Mouse (Mus musculus) bone marrow, adult 2 months (tissue): Measurements from ENCODE around the gene Ppil1. TPM values are rescaled to one million over a fixed set of nuclear protein-coding genes. Genes with fewer than 3 reads are reported as not detected.

Experiments used
- H3K27ac ChIP-seq: fragments of 200-500 bp; 2 replicates; pipeline ENCODE4 v1.5.1; 2012; ENCODE audit warnings: low read depth, mild to moderate bottlenecking, control low read depth, inconsistent platforms, low read length; ENCODE audit not compliant: control insufficient read depth, poor library complexity, insufficient read depth
- H3K4me1 ChIP-seq: fragments of 200-500 bp; 2 replicates; pipeline ENCODE4 v1.6.1; 2011; ENCODE audit warnings: low read length; ENCODE audit not compliant: control insufficient read depth, insufficient read depth
- H3K4me3 ChIP-seq: fragments of 200-500 bp; replicated peaks from 2 replicates; pipeline ENCODE3; 2011; ENCODE audit warnings: mild to moderate bottlenecking, low read depth, low read length, control low read depth; ENCODE audit not compliant: control insufficient read depth
- CTCF ChIP-seq: fragments of 200-500 bp; IDR thresholded peaks from 2 replicates; pipeline ENCODE4 v1.5.1; 2011; ENCODE audit warnings: low read length, control low read depth; ENCODE audit not compliant: control insufficient read depth, insufficient read depth
- POLR2A ChIP-seq: fragments of 200-500 bp; IDR thresholded peaks from 2 replicates; pipeline ENCODE4 v1.6.1; 2011; ENCODE audit warnings: low read depth, mild to moderate bottlenecking, control low read depth, low read length, borderline replicate concordance; ENCODE audit not compliant: control insufficient read depth
- WGBS: fragments of 180-500 bp; shearing (Covaris S2); methylation state at CpG from one replicate; pipeline ENCODE4 v1.1.7; 2018; 5-methylcytosine and 5-hydroxymethylcytosine counted together
- polyA plus RNA-seq: library from polyadenylated mRNA; stranded (reverse); fragments of >200 nt; gene quantifications from 2 replicates; pipeline ENCODE4 v1.2.4, GENCODE M21; 2011; ENCODE audit warnings: low replicate concordance; ENCODE audit not compliant: missing spikeins, insufficient read depth, insufficient read length

Ppil1 gene
- polyA plus RNA-seq, 1 experiment, result 51.6 TPM

DNA sequence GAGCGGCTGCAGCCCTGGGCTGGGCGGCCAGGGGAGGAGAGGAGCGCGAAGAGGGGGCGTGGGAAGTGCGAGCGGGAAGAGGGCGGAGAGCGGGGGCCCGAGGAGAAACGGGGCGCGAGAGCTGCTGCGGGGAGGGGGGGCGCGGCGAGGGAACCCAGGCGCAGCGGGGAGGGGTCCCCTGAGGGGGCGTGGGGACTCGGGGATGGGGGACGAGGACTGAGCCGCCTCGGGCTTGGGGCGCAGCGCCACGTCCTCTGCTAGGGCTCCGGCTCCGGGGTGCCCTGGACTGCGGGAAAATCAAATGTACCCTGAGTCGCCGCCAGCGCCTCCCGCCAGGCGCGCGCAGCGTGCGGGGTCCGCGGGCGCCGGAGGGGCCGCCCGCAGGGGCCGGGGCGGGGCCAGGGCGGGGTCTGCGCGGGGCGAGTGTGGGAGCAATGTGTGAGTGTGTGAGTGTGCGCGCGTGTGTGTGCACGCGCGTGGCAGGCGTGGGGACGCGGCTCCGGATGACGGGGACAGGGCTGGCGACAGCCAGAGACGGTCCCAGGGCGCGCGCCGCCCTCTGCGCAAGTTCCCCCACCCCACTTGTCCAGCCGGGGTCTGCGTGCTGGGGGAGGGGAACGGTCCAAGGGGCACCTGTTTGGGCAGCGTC is 26.1 kb downstream of the Ppil1 start, which contains the start of gene Cpne5:
TSS of gene Cpne5 (minus strand) at position 396 of the 649 bp plus-strand sequence.
- Histone ChIP-seq H3K27ac (no peak within 1 kb of the TSS), H3K4me3 (no peak within 1 kb of the TSS), H3K4me1 (no peaks in the 10 kb centered on the region)
- no peak for TF ChIP-seq CTCF
- no peak for TF ChIP-seq POLR2A
- under 1% methylated on average over 70 of the region's 73 CpGs for WGBS

DNA sequence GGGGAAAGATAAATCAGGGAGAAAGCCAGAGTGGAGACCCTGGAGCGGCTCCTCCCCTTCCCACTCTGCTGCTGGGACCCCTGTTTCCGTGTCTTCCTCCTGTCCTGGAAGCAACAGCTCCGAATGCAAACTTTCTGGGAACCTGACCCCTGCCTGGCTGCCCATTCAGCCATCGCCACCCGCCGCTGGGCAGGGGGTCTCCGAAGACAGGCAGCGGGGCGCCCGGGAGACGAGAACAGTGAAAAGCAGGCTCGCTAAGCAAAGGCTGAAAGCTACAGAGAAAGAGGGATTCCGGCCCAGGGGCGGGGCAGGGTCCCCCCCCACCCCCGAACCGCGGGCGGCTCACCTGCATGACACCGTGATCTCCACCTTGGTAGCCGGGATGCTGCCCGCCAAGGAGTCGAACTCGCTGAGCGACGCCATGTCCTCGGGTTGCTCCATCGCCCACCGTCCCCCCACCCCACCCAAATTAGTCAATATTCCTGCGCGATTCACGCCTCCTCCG is 26.7 kb downstream of the Ppil1 start:
- WGBS, result 1% methylated on average over 32 of the region's 32 CpGs
- no peak overlapping the region for H3K27ac ChIP-seq
- TF ChIP-seq CTCF, result no peak
- TF ChIP-seq POLR2A, result no peak
- no peak overlapping the region for H3K4me3 ChIP-seq
- H3K4me1 ChIP-seq, result no peaks in the 10 kb centered on the region

DNA sequence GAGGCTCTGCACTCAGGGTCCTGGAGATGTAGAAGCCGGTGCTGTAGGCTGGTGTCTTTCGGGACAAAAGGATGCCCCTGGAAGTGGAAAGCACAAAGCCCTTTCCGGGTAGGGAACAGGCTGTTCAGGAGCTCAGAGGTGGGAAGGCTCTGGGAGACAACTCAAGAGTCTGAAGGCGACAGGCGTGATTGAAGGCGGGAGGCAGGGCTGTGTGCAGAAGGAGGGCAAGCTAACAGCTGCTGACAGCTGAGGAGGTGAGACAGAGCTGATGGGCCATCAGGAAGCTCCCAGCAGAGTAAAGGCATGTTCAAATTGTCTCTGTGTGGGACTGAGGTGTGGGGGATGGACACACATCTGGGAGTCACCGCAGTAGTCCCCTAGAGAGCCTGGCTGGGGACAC is 27.9 kb downstream of the Ppil1 start:
- H3K27ac ChIP-seq, result no peak overlapping the region
- 81% methylated on average over 7 of the region's 7 CpGs for WGBS
- no peaks in the 10 kb centered on the region for H3K4me1 ChIP-seq
- TF ChIP-seq POLR2A (no peak), CTCF (no peak)
- no peak overlapping the region for H3K4me3 ChIP-seq

DNA sequence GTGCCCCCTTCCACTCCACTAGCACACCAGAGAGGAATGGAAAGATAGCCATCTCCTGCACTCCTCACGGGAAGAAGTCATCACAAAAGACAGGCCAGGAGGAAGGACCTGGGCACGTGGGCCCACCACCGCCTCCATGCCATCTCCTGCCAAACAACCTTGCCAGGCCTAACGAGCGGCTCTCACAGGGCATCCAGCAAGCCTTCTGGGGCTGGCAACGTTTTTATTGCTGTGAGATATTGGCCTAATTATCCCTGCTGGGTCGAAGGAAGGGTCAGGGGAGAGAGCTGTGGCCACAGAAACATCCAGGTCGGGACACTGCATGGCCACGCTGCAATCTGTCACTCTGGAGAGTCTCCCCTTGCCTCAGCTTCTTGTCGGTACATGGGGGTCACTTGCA is 32.9 kb downstream of the Ppil1 start:
- WGBS, result 74% methylated on average over 10 of the region's 10 CpGs
- no peak overlapping the region for H3K27ac ChIP-seq
- TF ChIP-seq CTCF (no peak), POLR2A (no peak)
- no peak overlapping the region for H3K4me3 ChIP-seq
- no peaks in the 10 kb centered on the region for H3K4me1 ChIP-seq

DNA sequence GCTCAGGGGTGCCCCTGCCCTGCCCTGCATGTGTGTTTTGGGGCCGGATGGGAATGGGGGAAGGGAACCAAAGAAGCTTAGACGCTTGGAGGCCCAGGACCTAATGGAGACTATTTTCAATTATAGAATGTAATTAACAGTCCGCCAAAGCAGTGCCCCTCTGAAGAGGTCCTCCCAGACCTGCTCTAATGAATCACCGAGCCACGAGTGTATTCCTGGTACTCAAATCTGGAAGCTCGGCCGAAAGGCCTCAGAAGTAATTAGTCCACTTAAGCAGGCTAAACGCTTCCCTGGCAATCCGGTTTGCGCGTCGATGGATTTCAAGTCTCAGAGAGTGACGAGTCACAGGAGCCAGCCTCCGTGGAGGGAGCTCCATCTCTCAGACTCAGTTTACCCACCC is 43.4 kb downstream of the Ppil1 start:
- peaks cover 2% of the 10 kb centered on the region for H3K4me1 ChIP-seq
- TF ChIP-seq CTCF (no peak), POLR2A (no peak)
- H3K27ac ChIP-seq, result no peak overlapping the region
- WGBS, result 88% methylated on average over 14 of the region's 14 CpGs
- H3K4me3 ChIP-seq, result no peak overlapping the region

DNA sequence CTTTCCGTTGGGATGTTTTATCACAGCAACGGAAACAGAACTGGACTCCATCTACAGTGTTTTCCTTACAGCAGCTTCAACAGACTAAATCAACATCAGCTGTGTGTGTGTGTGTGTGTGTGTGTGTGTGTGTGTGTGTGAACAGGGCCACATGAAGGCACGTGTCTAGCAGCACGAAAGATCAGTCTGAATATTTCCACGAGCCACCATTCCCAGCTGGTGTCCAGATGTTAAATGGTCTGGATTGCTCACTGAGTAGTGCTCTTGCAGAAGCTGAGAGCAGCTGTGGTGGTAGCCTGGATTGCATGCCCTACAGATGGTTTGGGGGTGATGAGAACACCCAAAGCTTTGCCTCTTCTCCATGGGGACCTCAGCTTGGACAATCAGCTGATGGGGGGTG is 46.0 kb downstream of the Ppil1 start:
- Histone ChIP-seq H3K4me1 (no peaks in the 10 kb centered on the region), H3K27ac (no peak overlapping the region), H3K4me3 (no peak overlapping the region)
- 77% methylated on average over 5 of the region's 5 CpGs for WGBS
- TF ChIP-seq CTCF, result no peak
- no peak for TF ChIP-seq POLR2A

DNA sequence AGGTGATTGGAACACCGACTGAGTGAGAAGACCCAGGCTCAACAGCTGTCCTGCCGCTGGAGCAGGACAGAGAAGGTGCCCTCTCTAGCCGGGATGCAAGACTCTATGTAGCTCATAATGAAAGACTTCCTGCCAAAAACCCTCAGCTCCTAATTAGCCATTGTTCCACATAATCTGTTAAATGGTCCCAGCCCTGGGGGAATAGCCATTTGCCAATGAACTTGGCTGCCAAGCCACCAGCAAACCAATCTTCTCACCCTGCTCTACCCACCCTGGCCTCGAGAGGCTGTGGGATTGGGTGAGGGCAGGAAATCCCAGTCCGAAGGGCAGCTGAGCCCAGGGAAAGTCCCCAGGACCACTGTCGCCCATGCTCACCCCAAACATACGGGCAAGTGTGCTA is 47.9 kb downstream of the Ppil1 start:
- H3K27ac ChIP-seq, result no peak overlapping the region
- 62% methylated on average over 7 of the region's 7 CpGs for WGBS
- H3K4me3 ChIP-seq, result no peak overlapping the region
- no peak for TF ChIP-seq CTCF
- no peak for TF ChIP-seq POLR2A
- H3K4me1 ChIP-seq, result no peaks in the 10 kb centered on the region

DNA sequence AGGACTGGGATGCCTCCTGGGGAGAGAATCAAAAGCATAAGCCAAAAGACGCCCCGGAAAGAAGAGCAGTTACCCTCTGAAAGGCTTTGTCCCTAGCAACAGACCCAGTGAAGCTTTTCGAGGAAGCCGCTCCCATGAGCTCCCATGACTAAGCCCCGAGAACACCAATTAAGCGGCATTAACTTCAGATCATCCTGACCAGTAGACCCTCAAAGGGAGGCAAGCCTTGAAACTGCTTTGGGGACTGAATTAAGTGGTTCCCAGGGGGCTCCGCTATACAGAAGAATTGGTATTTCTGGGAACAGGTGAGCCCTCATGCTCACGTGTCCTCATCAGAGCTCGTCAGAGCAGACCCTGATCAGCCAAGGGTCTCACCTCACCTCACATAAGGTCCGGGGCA is 49.3 kb downstream of the Ppil1 start:
- TF ChIP-seq POLR2A (no peak), CTCF (no peak)
- whole genome bisulfite sequencing, result 72% methylated on average over 10 of the region's 10 CpGs

DNA sequence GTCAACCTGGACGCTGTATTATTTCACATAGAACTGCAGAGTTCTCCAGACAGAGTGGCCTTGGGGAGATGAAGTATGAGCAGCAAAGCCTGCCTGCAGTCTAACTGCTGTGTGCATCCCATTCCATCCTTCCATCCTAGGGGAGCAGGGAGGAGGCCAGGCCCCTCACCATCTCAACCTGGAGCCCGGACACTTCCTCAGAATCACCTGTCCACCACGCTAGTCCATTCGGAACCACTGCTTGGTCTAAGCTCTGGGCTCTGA is 49.9 kb downstream of the Ppil1 start:
- H3K27ac ChIP-seq, result no peak overlapping the region
- WGBS, result 86% methylated on average over 4 of the region's 4 CpGs

More for the DNA sequence above, 49.3 kb downstream of the Ppil1 start:
- Histone ChIP-seq H3K27ac (no peak overlapping the region), H3K4me1 (peaks cover 1% of the 10 kb centered on the region; the same call in 1 of the 2 replicates), H3K4me3 (no peak overlapping the region)

More for the DNA sequence above, 49.9 kb downstream of the Ppil1 start:
- H3K4me1 ChIP-seq, result peaks cover 1% of the 10 kb centered on the region; the same call in 1 of the 2 replicates
- H3K4me3 ChIP-seq, result no peak overlapping the region
- TF ChIP-seq CTCF (no peak), POLR2A (no peak)
